Mouse (Mus musculus): ENCODE data around the gene Rfesd.

DNA sequence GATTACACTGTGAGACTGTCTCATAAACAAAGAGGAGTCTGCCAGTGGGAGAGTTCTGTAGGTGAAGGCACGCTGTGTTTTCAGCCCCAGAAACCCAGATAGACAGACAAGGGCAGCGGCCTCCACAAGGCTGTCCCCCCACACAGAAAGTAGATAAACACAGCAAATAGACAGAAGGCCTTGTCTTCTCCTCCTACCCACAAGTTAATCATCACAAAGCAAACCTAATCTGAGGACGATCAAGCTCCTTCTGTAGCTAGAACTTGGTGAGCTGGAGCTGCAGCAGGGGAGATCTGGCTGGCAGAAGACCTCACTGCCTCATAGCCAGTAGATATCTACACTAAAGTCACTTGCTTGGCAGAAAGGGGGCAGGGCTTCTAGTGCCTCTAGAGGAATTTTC, 15.2 kb downstream of the Rfesd start:
- TF ChIP-seq MYOD1 (IDR thresholded peaks at IDR 0.05; ENCODE audit: control insufficient read depth, insufficient read length, low read depth) (no peak), USF1 (IDR thresholded peaks at IDR 0.05; ENCODE audit: low read depth) (no peak), CTCF (IDR thresholded peaks at IDR 0.05; ENCODE audit: control insufficient read depth, insufficient read depth, insufficient read length) (no peak), MAX (IDR thresholded peaks at IDR 0.05) (no peak), CEBPB (IDR thresholded peaks at IDR 0.05; ENCODE audit: low read depth) (no peak), FOSL1 (IDR thresholded peaks at IDR 0.05; ENCODE audit: insufficient read depth, low read length, poor library complexity, severe bottlenecking) (no peak), MYOG (IDR thresholded peaks at IDR 0.05; ENCODE audit: control insufficient read depth, extremely low read depth, insufficient read length) (no peak)

Data from C2C12 (cell line).